Mouse (Mus musculus): ENCODE measurements around the gene Arhgap1.
"Not testable (repeated sequence)": the region's sequence is repeated elsewhere in the genome, so short reads cannot be mapped to it uniquely, and the experiment has no call there.

Gene Arhgap1

DNA sequence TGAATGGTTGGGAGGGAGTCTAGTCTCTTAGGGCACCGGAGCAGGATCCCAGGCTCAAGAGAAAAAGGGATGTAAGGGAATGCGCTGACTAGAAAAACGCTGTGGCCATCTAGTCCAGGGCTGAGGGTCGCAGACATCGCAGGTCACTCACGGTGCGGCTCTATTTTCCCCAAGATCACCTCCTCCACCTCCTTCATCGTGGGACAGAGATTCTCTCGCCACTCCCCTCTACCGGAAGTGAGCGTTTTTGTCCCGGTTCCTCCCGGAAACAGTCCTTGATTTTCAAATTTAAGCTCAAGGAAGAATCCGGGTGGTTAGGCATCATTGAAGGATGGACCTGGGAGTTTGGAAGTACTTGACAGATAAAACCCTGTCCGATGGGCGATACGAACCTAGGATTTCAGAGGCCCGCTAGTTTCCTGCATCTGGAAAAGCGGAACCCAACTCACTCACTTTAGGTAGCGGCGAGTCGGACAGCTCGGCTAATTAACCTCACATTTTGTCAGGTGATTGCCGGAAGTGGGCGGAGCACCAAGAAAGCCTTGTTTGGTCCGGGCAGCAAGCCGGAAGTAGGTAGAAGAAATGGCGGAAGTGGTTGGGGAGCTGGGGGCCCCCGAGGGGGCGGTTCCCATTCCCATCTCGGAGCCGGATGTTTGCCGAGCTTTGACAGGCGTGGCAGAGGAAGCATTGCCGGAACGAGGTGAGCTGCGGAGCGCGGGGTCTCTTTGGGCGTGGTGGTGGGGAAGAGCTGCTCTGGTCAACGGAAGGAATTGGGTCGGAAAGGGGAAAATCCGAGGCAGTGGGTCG lies at the start of gene Arhgap1, which contains the start of gene Zfp408:
Arhgap1 (plus strand) TSS at position 308 of the 807 bp plus-strand sequence.
Zfp408 (minus strand) TSS at position 239 of the 807 bp plus-strand sequence.
- peak; percentile 99 for DNase-seq (ENCODE audit: low read depth)

DNA sequence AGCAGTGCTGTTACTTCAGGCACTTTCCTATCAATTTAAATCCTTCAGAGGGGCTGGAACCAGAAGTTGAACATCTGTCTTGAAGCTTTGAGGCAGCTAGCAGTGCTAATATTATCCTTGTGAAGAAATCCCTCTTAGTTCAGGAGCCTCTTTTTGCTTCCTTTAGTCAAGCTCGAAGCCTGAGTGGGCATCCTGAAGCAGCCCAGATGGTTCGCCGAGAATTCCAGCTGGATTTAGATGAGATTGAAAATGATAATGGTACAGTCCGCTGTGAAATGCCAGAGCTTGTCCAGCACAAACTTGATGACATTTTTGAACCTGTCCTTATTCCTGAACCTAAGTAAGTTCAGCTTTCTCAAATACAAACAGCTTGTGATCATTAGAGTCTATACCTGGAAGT lies 49.2 kb upstream of the Arhgap1 start:
- DNase-seq (ENCODE audit: low read depth): no peak

GRCm38 (mm10) chr2:91602389-91602788 lies 47.3 kb upstream of the Arhgap1 start:
- no peak for DNase-seq (ENCODE audit: low read depth)

- not testable (repeated sequence) for DNase-seq (ENCODE audit: low read depth)
Measured at GRCm38 (mm10) chr2:91609370-91609769, 40.3 kb upstream of the Arhgap1 start.

DNA sequence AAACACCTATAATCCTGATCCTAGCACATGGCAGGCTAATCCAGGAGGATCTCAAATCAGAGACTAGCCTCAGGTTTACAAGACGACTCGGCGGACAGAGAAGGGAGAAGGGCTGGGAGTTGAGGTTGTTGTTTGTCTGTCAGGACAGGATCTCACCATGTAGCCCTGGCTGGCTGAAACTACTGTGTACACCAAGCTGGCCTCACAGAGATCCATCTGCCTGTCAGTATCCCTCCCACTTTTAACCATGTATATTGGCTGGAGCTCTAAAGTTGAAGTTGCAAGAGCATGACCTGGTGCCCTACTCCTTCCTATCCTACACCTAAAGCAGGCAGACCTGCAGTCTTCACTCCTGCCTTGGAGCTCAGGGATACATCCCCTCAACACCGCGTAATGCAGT lies 27.3 kb upstream of the Arhgap1 start:
- no peak for DNase-seq (ENCODE audit: low read depth)

DNA sequence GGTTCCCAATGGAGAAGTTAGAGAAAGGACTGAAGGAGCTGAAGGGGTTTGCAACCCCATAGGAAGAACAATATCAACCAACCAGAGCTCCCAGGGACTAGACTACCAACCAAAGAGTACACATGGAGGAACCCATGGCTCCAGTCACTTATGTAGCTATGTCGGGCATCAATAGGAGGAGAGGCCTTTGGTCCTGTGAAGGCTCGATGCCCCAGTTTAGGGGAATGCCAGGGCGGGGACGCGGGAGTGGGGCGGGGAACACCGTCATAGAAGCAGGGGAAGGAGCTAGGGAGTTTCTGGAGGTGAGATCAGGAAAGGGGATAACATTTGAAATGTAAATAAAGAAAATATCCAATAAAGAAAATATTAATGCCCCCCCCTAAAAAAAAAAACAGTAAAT lies 26.3 kb upstream of the Arhgap1 start:
- DNase-seq (ENCODE audit: low read depth): not testable (repeated sequence)

DNA sequence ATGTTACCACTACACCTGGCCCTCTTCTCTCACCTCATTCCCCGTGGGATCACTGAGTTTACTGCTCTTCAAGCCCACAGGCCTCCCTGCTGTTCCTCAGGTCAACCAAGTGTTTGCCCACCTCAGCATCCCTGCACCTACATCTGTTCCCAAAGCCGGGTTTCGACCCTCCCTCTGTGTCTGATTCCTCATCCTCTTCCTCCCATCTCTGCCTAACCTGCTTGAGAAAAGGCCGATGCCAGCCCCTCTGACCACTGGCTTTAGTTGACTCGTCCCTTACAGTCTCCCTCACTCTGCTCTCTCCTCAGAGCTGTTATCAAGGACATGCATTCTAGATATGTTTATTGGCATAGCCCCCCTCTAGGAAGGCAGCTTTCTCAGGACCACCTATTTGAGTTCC lies 22.2 kb upstream of the Arhgap1 start:
- no peak for DNase-seq (ENCODE audit: low read depth)

GRCm38 (mm10) chr2:91628171-91628570 lies 21.5 kb upstream of the Arhgap1 start:
- no peak for DNase-seq (ENCODE audit: low read depth)

DNA sequence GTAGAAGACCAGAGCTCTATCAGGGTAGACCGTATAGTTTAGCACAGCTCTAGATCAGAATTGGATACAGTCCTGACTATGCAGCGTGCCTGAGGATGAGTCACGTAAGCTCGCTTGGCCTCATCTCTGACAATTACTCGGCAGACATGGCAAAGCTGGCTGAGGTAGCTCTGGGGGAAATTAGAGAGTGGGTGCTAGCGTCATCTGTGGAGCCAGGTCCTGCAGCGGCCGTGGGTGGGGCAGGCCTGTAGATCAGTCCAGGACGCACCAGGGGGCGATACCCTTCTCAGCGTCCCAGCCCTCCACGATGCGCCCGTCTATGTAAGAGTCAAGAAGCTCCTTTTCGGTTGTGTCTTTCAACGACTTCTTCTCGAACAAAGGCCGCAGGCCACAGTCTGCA lies 20.0 kb upstream of the Arhgap1 start:
- DNase-seq (ENCODE audit: low read depth): no peak

DNA sequence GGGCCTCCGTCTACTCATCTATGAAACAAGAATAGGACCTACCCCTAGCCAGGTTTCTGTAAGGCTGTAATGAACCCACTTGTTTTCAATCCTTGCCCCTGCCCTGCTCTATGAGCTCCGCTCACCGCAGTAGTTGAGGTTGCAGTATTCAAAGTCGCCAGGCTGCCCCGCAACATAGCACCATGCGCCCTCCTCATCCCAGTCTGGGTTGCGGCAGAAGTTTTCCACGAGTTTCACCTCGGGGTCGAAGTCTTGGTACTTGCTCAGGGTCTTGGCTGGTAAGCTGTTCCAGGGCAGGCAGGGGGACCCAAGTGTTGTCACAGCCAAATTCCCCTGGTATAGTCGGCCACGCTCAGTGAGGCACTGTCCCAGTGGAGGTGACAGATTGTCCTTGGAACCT lies 19.3 kb upstream of the Arhgap1 start:
- DNase-seq (ENCODE audit: low read depth): no peak

- no peak for DNase-seq (ENCODE audit: low read depth)
Measured at GRCm38 (mm10) chr2:91631826-91632225, 17.8 kb upstream of the Arhgap1 start.

- DNase-seq (ENCODE audit: low read depth): no peak
Measured at GRCm38 (mm10) chr2:91632316-91632715, 17.3 kb upstream of the Arhgap1 start.

GRCm38 (mm10) chr2:91633334-91633977 lies 16.2 kb upstream of the Arhgap1 start:
- no peak for DNase-seq (ENCODE audit: low read depth)

DNA sequence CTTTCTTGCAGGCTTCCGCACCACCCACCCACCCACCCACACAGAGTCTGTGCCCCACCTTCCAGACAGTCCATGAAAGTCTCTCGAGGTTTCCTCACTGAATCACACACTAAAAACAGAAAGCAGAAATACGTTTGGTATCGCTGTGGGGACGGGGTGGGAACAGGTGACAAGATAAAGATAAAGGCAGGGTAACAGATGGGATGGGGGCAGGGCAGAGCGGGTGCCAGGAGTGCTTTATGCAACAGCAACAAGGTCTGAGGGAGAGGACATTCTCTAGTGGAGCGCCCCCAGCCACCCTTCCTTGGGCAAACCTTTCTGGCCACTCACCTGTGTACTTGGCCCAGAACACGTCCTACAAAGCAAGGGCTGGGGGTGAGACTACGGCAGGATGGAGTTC lies 14.8 kb upstream of the Arhgap1 start:
- DNase-seq (ENCODE audit: low read depth): peak; percentile 35

DNA sequence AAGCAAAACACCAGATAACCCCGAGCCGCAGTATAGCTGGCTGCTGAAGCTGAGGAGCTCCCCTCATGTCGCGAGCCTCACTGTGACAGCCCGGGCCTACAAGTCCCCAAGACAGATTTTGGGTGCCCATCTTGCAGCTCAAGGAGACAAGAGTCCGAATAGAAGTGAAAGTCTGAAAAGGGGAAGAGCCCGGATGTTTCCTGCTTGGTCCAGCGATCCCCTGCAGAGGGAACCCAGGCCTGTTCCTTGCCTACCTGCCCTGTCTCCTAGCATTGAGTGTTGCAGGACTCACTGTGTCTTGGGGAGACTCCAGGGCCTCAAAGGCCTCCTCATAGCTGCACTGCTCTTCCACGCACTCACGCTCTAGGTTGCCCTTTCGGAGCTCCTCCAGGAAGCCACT lies 14.2 kb upstream of the Arhgap1 start:
- no peak for DNase-seq (ENCODE audit: low read depth)

DNA sequence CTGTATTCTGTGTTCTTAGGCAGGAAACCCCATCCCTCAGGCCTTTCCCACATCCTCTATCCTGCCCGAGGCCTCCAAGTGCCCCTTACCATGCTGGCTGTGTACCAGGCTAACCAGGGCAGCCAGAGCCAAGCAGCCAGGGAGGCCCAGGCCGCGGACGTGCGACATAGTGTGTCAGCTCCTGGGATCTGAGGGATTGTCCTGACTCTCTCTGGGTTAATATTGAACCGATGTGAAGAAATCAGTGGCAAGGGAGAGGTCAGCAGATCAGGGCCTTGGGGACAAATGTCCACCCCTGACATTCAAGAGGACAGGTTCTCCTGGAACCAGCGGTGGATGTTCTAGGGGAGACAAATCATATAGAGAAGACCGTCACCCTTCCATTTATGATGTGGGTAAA lies 13.4 kb upstream of the Arhgap1 start, which contains the start of gene F2:
F2 (minus strand) TSS at position 186 of the 400 bp plus-strand sequence.
- DNase-seq (ENCODE audit: low read depth): no peak

DNA sequence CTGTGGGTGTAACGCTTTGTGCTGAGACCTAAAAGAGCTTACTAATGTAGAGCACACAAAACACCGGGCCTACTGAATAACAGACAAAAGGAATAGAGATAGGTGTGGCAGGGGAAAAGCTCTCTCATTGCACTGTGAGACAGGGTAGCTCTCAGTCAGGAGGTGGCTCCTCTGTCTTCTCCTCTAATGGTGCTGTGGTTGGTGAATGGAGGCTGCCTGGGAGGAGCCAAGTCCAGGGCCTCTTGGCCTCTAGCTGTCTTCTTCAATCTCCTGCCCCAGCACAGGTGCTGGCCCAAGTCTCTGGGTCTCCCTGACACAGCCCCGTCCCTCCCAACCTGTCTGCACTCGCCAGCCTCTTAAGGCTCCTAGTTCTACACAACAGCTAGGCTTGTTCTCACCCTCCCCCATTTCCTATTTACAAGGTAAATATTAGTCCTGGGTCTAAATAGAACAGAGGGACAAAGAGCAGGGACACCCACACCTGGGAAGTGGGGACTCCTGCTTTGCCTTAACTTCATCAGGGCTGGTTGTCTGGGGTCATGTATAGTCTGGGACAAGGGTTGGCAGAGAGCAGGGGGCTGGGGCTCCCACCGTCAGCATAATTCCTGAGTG lies 12.8 kb upstream of the Arhgap1 start:
- DNase-seq (ENCODE audit: low read depth): no peak

GRCm38 (mm10) chr2:91638931-91639330 lies 10.7 kb upstream of the Arhgap1 start:
- no peak for DNase-seq (ENCODE audit: low read depth)

GRCm38 (mm10) chr2:91642825-91643415 lies 6.7 kb upstream of the Arhgap1 start:
- no peak for DNase-seq (ENCODE audit: low read depth)

GRCm38 (mm10) chr2:91644021-91644420 lies 5.6 kb upstream of the Arhgap1 start:
- no peak for DNase-seq (ENCODE audit: low read depth)

- no peak for DNase-seq (ENCODE audit: low read depth)
Measured at GRCm38 (mm10) chr2:91645354-91645753, 4.3 kb upstream of the Arhgap1 start.

DNA sequence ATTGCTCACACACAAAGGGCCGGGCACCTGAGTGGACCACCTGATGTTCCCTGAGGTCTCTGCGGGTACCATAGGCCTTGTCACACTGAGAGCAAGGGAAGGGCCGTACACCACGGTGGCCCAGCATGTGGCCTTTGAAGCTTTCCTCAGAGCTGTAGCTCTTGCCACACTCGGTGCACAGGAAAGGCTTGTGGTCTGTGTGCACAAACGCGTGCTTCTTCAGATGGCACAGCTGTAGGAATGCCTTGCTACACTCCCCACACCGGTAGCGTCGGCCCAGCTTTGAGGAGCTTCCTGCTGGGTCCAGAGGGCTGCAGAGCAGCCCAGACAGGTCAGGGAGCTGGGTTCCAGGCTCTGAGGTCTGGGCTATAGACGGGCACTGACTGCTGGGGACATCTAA lies 3.8 kb upstream of the Arhgap1 start:
- DNase-seq (ENCODE audit: low read depth): no peak

DNA sequence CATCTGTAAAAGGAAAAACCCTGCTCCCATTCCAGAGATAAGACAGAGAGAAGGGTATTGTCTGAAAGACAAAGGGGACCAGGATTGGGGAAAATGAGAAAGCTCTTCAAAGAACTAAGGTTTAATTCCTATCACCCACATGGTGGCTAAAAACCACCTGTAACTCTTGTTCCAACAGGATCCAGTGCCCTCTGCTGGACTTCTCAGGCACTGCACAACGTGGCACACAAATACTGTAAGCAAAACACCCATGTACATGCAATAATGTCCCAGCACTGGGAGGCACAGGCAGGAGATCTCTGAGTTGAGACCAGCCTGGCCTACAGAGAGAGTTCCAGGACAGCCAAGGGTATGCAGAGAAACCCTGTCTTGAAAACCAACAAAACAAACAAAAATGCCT lies 2.9 kb upstream of the Arhgap1 start:
- peak; percentile 66 for DNase-seq (ENCODE audit: low read depth)

All from c-Kit-positive CD71-negative TER-119-negative erythroid progenitor cells, embryonic 14.5 days (primary cell).